Mouse (Mus musculus) cerebellum, adult 9-10 months (tissue): ENCODE measurements around the gene Fibp.
A peak's percentile ranks its signal among the peaks of the same experiment; 100 is the strongest.

ENCODE experiments used
- DNase-seq: peaks from one replicate; pipeline ENCODE4 v3.0.0; 2022

The Fibp gene

GRCm38 (mm10) chr19:5490313-5490897 is 30.0 kb downstream of the Fibp start, which contains the start of gene Cfl1:
Cfl1 (plus strand) TSS chr19:5490455.
- peak; percentile 94 for DNase-seq

- DNase-seq: peak; percentile 84
These were observed 30.7 kb downstream of the Fibp start for GRCm38 (mm10) chr19:5490898-5491708.

GRCm38 (mm10) chr19:5492641-5493040 is 32.2 kb downstream of the Fibp start:
- peak; percentile 47 for DNase-seq

- DNase-seq: peak; percentile 54
These were observed 32.9 kb downstream of the Fibp start for GRCm38 (mm10) chr19:5493301-5493721.

- no peak for DNase-seq
These were observed 33.9 kb downstream of the Fibp start for GRCm38 (mm10) chr19:5494314-5494713.

- DNase-seq: no peak
These were observed 35.1 kb downstream of the Fibp start for GRCm38 (mm10) chr19:5495353-5496051.

GRCm38 (mm10) chr19:5496052-5496370 is 35.6 kb downstream of the Fibp start:
- no peak for DNase-seq

GRCm38 (mm10) chr19:5500330-5500875 is 40.0 kb downstream of the Fibp start:
- no peak for DNase-seq

GRCm38 (mm10) chr19:5503687-5504086 is 43.3 kb downstream of the Fibp start, which contains the start of gene 1700020D05Rik:
1700020D05Rik (minus strand) TSS chr19:5503787.
- no peak for DNase-seq

GRCm38 (mm10) chr19:5510031-5511026 is 49.9 kb downstream of the Fibp start, which contains the start of gene Snx32:
Snx32 (minus strand) TSS chr19:5510538.
- peak; percentile 100 for DNase-seq

GRCm38 (mm10) chr19:5511074-5511632 is 50.7 kb downstream of the Fibp start:
- no peak for DNase-seq

GRCm38 (mm10) chr19:5512091-5513004 is 51.9 kb downstream of the Fibp start:
- no peak for DNase-seq

GRCm38 (mm10) chr19:5513005-5513349 is 52.6 kb downstream of the Fibp start:
- no peak for DNase-seq
